Comparison of ENCODE assay signal across 15 mouse cellular contexts in the genomic region with DNA sequence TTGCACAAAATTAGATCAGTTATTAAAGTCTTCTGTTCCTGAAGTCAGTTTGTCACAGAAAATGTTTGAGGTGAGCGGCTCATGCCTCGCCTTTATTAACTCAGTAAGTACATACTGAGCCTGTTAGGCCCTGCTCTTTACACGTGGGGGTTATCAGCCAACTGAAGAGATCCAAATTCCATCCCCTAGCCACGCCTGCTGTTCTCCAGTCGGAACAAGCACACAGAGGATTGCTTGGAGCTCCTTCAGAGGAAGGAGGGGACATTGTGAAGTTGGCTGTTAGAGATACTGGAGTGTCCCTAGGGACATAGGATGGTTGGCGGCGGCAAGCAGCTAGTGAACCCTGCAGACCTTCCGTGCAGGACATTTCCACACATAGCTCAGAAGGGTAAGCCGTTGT. TPM values are rescaled to one million over a fixed set of nuclear protein-coding genes. Genes with fewer than 3 reads are reported as not detected.
DNase-seq lines count a peak whose midpoint lies in the region; ATAC-seq lines count a peak whose summit lies in the region.
"Had no signal": no experiment of that assay in that cellular context is flagged by ENCODE, and none has a peak within 500 bp of the region (broad histone marks: within the 10 kb centered on the region; RNA-seq: fewer than 3 reads in every experiment).

No protein-coding gene starts in this region.

- peak; percentile 76 for ATAC-seq in intestine, embryonic 15.5 days

- 68% methylated on average over 9 of the region's 9 CpGs for WGBS in intestine, embryonic 15.5 days

- no peaks in the 10 kb centered on the region for H3K4me1 ChIP-seq in intestine, embryonic 15.5 days (replicated peaks)

- no peak overlapping the region for H3K4me2 ChIP-seq in intestine, embryonic 15.5 days (replicated peaks)
- H3K4me2 ChIP-seq: kidney, embryonic 15.5 days had no signal

- H3K27ac ChIP-seq in intestine, embryonic 15.5 days = no peak overlapping the region
- H3K27ac ChIP-seq: kidney, embryonic 15.5 days had no signal

- no peak overlapping the region for H3K4me3 ChIP-seq in intestine, embryonic 15.5 days (replicated peaks)
- H3K4me3 ChIP-seq: kidney, embryonic 15.5 days had no signal

- H3K9ac ChIP-seq in intestine, embryonic 15.5 days = no peak overlapping the region
- H3K9ac ChIP-seq: kidney, embryonic 15.5 days had no signal

- H3K27me3 ChIP-seq in intestine, embryonic 15.5 days (replicated peaks) = no peaks in the 10 kb centered on the region
- H3K27me3 ChIP-seq: kidney, embryonic 15.5 days had no signal

- intact Hi-C loops in left cerebral cortex, postnatal 36 days (cut with DNase I) = no loop called here

- peak; percentile 29 for DNase-seq in gastrocnemius, adult 18-20 months (ENCODE audit: low spot score)
- no peak for DNase-seq in gastrocnemius, postnatal 10 days
- DNase-seq in ZHBTc4 (ENCODE audit: low read depth, low spot score) = peak; percentile 50
- DNase-seq in lung, postnatal 36 days = peak; percentile 72
- no peak for DNase-seq in left cerebral cortex, postnatal 36 days (ENCODE audit: low spot score in 2 of 2)
- DNase-seq in right cerebral cortex, adult 18-20 months = no peak
- DNase-seq in kidney, postnatal 14 days = no peak
- DNase-seq: cerebellum, postnatal 25 days; thymus, postnatal 4 days had no signal

- no peaks in the 10 kb centered on the region for H3K9me3 ChIP-seq in intestine, embryonic 15.5 days
- H3K9me3 ChIP-seq: kidney, embryonic 15.5 days had no signal

- H3K36me3 ChIP-seq in intestine, embryonic 15.5 days = no peaks in the 10 kb centered on the region

RNA-seq across cellular contexts. Expression of a gene that starts 36.5 kb away (rescaled TPM):
- not detected for total RNA-seq in gastrocnemius, adult 18-20 months (2021)
- total RNA-seq in gastrocnemius, postnatal 10 days (2021) = under 1 TPM in 1 of 2 experiments, not detected in 1; 0.34 TPM
- 127 and 149 TPM in 2 replicates for polyA plus RNA-seq in intestine, embryonic 15.5 days (2015; fragmentation: Nextera tagmentation; extraction: Ambion mirVana)
- total RNA-seq in left cerebral cortex, postnatal 36 days (2021) = 10 to 100 TPM in 1 of 2 experiments, 1 to 10 TPM in 1; 8.4 to 14.9 TPM
- total RNA-seq: hematopoietic stem cell, adult 5-6 weeks had no signal

RNA-seq across cellular contexts. Expression of a gene that starts 50.1 kb away (rescaled TPM):
- total RNA-seq in gastrocnemius, adult 18-20 months (2021) = not detected
- total RNA-seq in gastrocnemius, postnatal 10 days (2021) = under 1 TPM; 0.31 to 0.45 TPM
- polyA plus RNA-seq in intestine, embryonic 15.5 days (2015; fragmentation: Nextera tagmentation; extraction: Ambion mirVana) = not detected in 2 replicates
- total RNA-seq in left cerebral cortex, postnatal 36 days (2021) = not detected
- total RNA-seq: hematopoietic stem cell, adult 5-6 weeks; liver, adult 2 months; MEL had no signal
- polyA plus RNA-seq: kidney, embryonic 15.5 days; liver, adult 2 months; spleen, adult 2 months had no signal

Comparison
In these comparisons a context has a peak if more than half of its experiments do, and no peak if none do; other contexts are left out.
1. DNase-seq: peak in gastrocnemius, adult 18-20 months (single experiment), ZHBTc4 (single experiment) and lung, postnatal 36 days (single experiment); none in gastrocnemius, postnatal 10 days (single experiment), left cerebral cortex, postnatal 36 days (0 of 2), right cerebral cortex, adult 18-20 months (single experiment) and kidney, postnatal 14 days (single experiment).
2. RNA of a gene that starts 36.5 kb away (total RNA-seq): 8.4 to 14.9 TPM in left cerebral cortex, postnatal 36 days; 0.34 TPM in gastrocnemius, postnatal 10 days and not detected in gastrocnemius, adult 18-20 months; every median in the first group is over 4 times any median in the second.